Mouse (Mus musculus) intestine, embryonic 16.5 days (tissue): ENCODE results near the gene Pde4d. TPM values are rescaled to one million over a fixed set of nuclear protein-coding genes. Genes with fewer than 3 reads are reported as not detected.

Source experiments
- ATAC-seq: fragments of 200-750 bp; cut with Nextera tagmentation; 2 replicates; pipeline ENCODE4 v1.8.0; 2017; ENCODE audit warnings: moderate TSS enrichment, moderate library complexity
- H3K27ac ChIP-seq: fragments of 300-500 bp; sonication (generic); 2 replicates; pipeline ENCODE4 v1.5.1; 2014; ENCODE audit warnings: mild to moderate bottlenecking, low read length
- H3K27me3 ChIP-seq: fragments of 300-500 bp; sonication (generic); replicated peaks from 2 replicates; pipeline ENCODE4 v1.6.1; 2014; ENCODE audit warnings: low read length, control low read depth, mixed read lengths; ENCODE audit not compliant: control insufficient read depth, insufficient read depth
- H3K36me3 ChIP-seq: fragments of 300-500 bp; sonication (generic); 2 replicates; pipeline ENCODE4 v1.6.1; 2014; ENCODE audit warnings: low read length, control low read depth; ENCODE audit not compliant: control insufficient read depth, insufficient read depth
- H3K4me1 ChIP-seq: fragments of 300-500 bp; sonication (generic); 2 replicates; pipeline ENCODE4 v1.6.1; 2014; ENCODE audit warnings: low read length, control low read depth, mixed read lengths; ENCODE audit not compliant: control insufficient read depth, insufficient read depth
- H3K4me2 ChIP-seq: fragments of 300-500 bp; sonication (generic); 2 replicates; pipeline ENCODE4 v1.6.1; 2014; ENCODE audit warnings: low read depth, low read length, control low read depth
- H3K4me3 ChIP-seq: fragments of 300-500 bp; sonication (generic); 2 replicates; pipeline ENCODE4 v1.5.1; 2014; ENCODE audit warnings: mild to moderate bottlenecking, low read length
- H3K9ac ChIP-seq: fragments of 300-500 bp; sonication (generic); 2 replicates; pipeline ENCODE4 v1.6.1; 2014; ENCODE audit warnings: low read depth, low read length
- H3K9me3 ChIP-seq: fragments of 300-500 bp; sonication (generic); 2 replicates; pipeline ENCODE4 v1.6.1; 2016; ENCODE audit warnings: low read length, control low read depth; ENCODE audit not compliant: control insufficient read depth
- WGBS: fragments of 180-500 bp; shearing (Covaris S2); extraction: QIAGEN DNeasy Blood & Tissue Kit; methylation state at CpG from one replicate; pipeline ENCODE4 v1.1.7; 2014; 5-methylcytosine and 5-hydroxymethylcytosine counted together
- polyA plus RNA-seq: library from polyadenylated mRNA; unstranded; fragments of >200 nt; fragmentation: Nextera tagmentation; extraction: Ambion mirVana; gene quantifications from 2 replicates; pipeline ENCODE4 v1.2.1, GENCODE M21; 2015

Gene Pde4d
- polyA plus RNA-seq, 1 experiment from 2014 or later = 25.3 TPM

- no peak for ATAC-seq
Measured at GRCm38 (mm10) chr13:108636526-108636925, 186.8 kb downstream of the Pde4d start.

GRCm38 (mm10) chr13:108642259-108642658 is 192.5 kb downstream of the Pde4d start:
- WGBS = 52% methylated on average over 5 of the region's 5 CpGs
- Histone ChIP-seq H3K9me3 (no peaks in the 10 kb centered on the region), H3K4me1 (no peaks in the 10 kb centered on the region), H3K9ac (no peak overlapping the region), H3K36me3 (no peaks in the 10 kb centered on the region), H3K4me2 (no peak overlapping the region), H3K27me3 (no peaks in the 10 kb centered on the region), H3K4me3 (no peak overlapping the region), H3K27ac (no peak overlapping the region)
- 0 out of 2 replicates have a peak, but pooled peaks have one; percentile 31 for ATAC-seq

More at GRCm38 (mm10) chr13:108636526-108636925, 186.8 kb downstream of the Pde4d start:
- no peak overlapping the region for H3K9ac ChIP-seq
- H3K4me3 ChIP-seq = no peak overlapping the region
- H3K36me3 ChIP-seq = no peaks in the 10 kb centered on the region
- no peak overlapping the region for H3K27ac ChIP-seq
- WGBS = 81% methylated on average over 1 of the region's 1 CpGs
- H3K27me3 ChIP-seq = no peaks in the 10 kb centered on the region
- no peaks in the 10 kb centered on the region for H3K4me1 ChIP-seq
- no peak overlapping the region for H3K4me2 ChIP-seq
- no peaks in the 10 kb centered on the region for H3K9me3 ChIP-seq

GRCm38 (mm10) chr13:108646801-108647200 is 197.1 kb downstream of the Pde4d start:
- no peaks in the 10 kb centered on the region for H3K4me1 ChIP-seq
- H3K4me3 ChIP-seq = no peak overlapping the region
- no peak overlapping the region for H3K9ac ChIP-seq
- ATAC-seq = 0 out of 2 replicates have a peak, but pooled peaks have one; percentile 26
- 76% methylated on average over 6 of the region's 6 CpGs for WGBS
- no peak overlapping the region for H3K27ac ChIP-seq
- H3K4me2 ChIP-seq = no peak overlapping the region
- no peaks in the 10 kb centered on the region for H3K36me3 ChIP-seq
- H3K27me3 ChIP-seq = no peaks in the 10 kb centered on the region
- H3K9me3 ChIP-seq = no peaks in the 10 kb centered on the region

GRCm38 (mm10) chr13:108647239-108647638 is 197.5 kb downstream of the Pde4d start:
- no peak overlapping the region for H3K4me3 ChIP-seq
- H3K9ac ChIP-seq = no peak overlapping the region
- H3K36me3 ChIP-seq = no peaks in the 10 kb centered on the region
- no peaks in the 10 kb centered on the region for H3K9me3 ChIP-seq
- H3K27me3 ChIP-seq = no peaks in the 10 kb centered on the region
- no peak for ATAC-seq
- no peak overlapping the region for H3K27ac ChIP-seq
- 63% methylated on average over 11 of the region's 11 CpGs for WGBS
- no peaks in the 10 kb centered on the region for H3K4me1 ChIP-seq
- no peak overlapping the region for H3K4me2 ChIP-seq

GRCm38 (mm10) chr13:108654026-108654723 is 204.4 kb downstream of the Pde4d start:
- Histone ChIP-seq H3K27me3 (no peaks in the 10 kb centered on the region), H3K4me2 (no peak overlapping the region), H3K4me1 (no peaks in the 10 kb centered on the region), H3K27ac (no peak overlapping the region), H3K4me3 (no peak overlapping the region), H3K36me3 (no peaks in the 10 kb centered on the region), H3K9me3 (no peaks in the 10 kb centered on the region), H3K9ac (no peak overlapping the region)
- WGBS = 66% methylated on average over 10 of the region's 10 CpGs
- ATAC-seq = no peak

GRCm38 (mm10) chr13:108666579-108666978 is 216.8 kb downstream of the Pde4d start:
- no peak overlapping the region for H3K27ac ChIP-seq
- H3K9me3 ChIP-seq = no peaks in the 10 kb centered on the region
- no peak for ATAC-seq
- H3K4me1 ChIP-seq = no peaks in the 10 kb centered on the region
- H3K36me3 ChIP-seq = no peaks in the 10 kb centered on the region
- H3K27me3 ChIP-seq = no peaks in the 10 kb centered on the region
- no peak overlapping the region for H3K4me3 ChIP-seq
- no peak overlapping the region for H3K4me2 ChIP-seq
- H3K9ac ChIP-seq = no peak overlapping the region

GRCm38 (mm10) chr13:108667077-108667476 is 217.3 kb downstream of the Pde4d start:
- H3K9me3 ChIP-seq = no peaks in the 10 kb centered on the region
- H3K4me1 ChIP-seq = no peaks in the 10 kb centered on the region
- H3K27ac ChIP-seq = no peak overlapping the region
- 97% methylated on average over 1 of the region's 1 CpGs for WGBS
- no peak overlapping the region for H3K4me2 ChIP-seq
- no peak overlapping the region for H3K4me3 ChIP-seq
- H3K9ac ChIP-seq = no peak overlapping the region
- no peaks in the 10 kb centered on the region for H3K27me3 ChIP-seq
- no peak for ATAC-seq
- H3K36me3 ChIP-seq = no peaks in the 10 kb centered on the region

- Histone ChIP-seq H3K4me3 (no peak overlapping the region), H3K27me3 (no peaks in the 10 kb centered on the region)
- ATAC-seq = 0 out of 2 replicates have a peak, but pooled peaks have one; percentile 50
Measured at GRCm38 (mm10) chr13:108677056-108677455, 227.3 kb downstream of the Pde4d start.

GRCm38 (mm10) chr13:108683018-108683417 is 233.3 kb downstream of the Pde4d start:
- Histone ChIP-seq H3K27me3 (no peaks in the 10 kb centered on the region), H3K4me2 (no peak overlapping the region), H3K9ac (no peak overlapping the region), H3K4me3 (no peak overlapping the region), H3K9me3 (no peaks in the 10 kb centered on the region), H3K4me1 (no peaks in the 10 kb centered on the region), H3K36me3 (no peaks in the 10 kb centered on the region), H3K27ac (no peak overlapping the region)
- 82% methylated on average over 4 of the region's 4 CpGs for WGBS
- ATAC-seq = peak; percentile 50; the same call in 1 of the 2 replicates

More at GRCm38 (mm10) chr13:108677056-108677455, 227.3 kb downstream of the Pde4d start:
- no peak overlapping the region for H3K9ac ChIP-seq
- H3K9me3 ChIP-seq = no peaks in the 10 kb centered on the region
- H3K4me2 ChIP-seq = no peak overlapping the region
- no peak overlapping the region for H3K27ac ChIP-seq
- H3K4me1 ChIP-seq = no peaks in the 10 kb centered on the region
- H3K36me3 ChIP-seq = no peaks in the 10 kb centered on the region

GRCm38 (mm10) chr13:108685817-108686216 is 236.1 kb downstream of the Pde4d start:
- no peak for ATAC-seq
- Histone ChIP-seq H3K27me3 (no peaks in the 10 kb centered on the region), H3K4me3 (no peak overlapping the region), H3K4me1 (no peaks in the 10 kb centered on the region), H3K4me2 (no peak overlapping the region), H3K9ac (no peak overlapping the region), H3K36me3 (no peaks in the 10 kb centered on the region), H3K27ac (no peak overlapping the region), H3K9me3 (no peaks in the 10 kb centered on the region)
- WGBS = 86% methylated on average over 7 of the region's 7 CpGs
